Mouse (Mus musculus) cerebellum, adult 2 months (tissue): Measurements from ENCODE around the gene Cd79a.

Experiments
- CTCF ChIP-seq: fragments of 200-500 bp; IDR thresholded peaks from 2 replicates; pipeline ENCODE4 v1.5.1; 2011; ENCODE audit warnings: low read depth, mild to moderate bottlenecking, control low read depth, low read length, moderate library complexity, borderline replicate concordance; ENCODE audit not compliant: insufficient read depth
- POLR2A ChIP-seq: fragments of 200-500 bp; IDR thresholded peaks from 2 replicates; pipeline ENCODE4 v1.6.1; 2011; ENCODE audit warnings: low read length, control low read depth, borderline replicate concordance; ENCODE audit not compliant: insufficient read depth

DNA sequence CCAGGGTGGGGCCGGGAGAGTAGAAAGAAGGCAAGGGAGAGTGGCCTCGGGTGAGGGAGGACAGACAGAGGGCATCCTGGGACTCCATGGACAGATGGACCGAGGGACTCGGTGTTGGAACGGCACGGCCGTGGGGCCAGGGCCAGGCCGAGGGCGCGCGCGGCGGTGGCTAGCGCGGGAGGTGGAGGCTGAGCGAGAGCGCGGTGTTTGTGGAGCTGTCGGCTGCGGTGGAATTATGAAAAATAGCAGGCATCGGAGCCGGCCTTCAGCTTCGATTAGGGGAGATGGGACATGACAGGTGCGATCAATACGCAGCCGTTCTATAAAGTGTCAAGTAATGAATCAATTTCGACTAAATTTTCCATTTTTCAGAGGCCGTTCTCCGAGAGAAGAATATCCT, 51.6 kb downstream of the Cd79a start:
- TF ChIP-seq POLR2A: no peak
- no peak for TF ChIP-seq CTCF
